26 mouse cellular contexts compared by ENCODE assay signal in the genomic region with DNA sequence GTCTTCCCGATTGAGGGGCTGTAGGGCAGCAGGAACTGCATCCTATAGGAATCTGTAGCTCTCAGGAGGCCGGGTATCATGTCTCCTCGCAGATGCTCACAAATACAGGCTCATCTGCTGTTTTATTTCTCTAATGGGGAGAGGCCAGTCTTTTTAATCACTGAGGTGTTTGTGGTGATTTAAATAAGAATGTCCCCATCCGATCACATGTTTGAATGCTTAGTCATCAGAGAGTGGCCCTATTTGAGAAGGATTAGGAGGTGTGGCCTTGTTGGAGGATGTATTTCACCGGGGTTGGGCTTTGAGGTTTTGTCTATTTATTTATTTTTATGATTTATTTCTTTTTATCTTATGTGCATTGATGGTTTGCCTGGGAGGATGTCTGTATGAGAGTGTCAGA. TPM values are rescaled to one million over a fixed set of nuclear protein-coding genes. Genes with fewer than 3 reads are reported as not detected.
DNase-seq lines count a peak whose midpoint lies in the region; ATAC-seq and TF ChIP-seq lines count a peak whose summit lies in the region.
"Had no signal": no experiment of that assay in that cellular context is flagged by ENCODE, and none has a peak within 500 bp of the region (broad histone marks: within the 10 kb centered on the region; RNA-seq: fewer than 3 reads in every experiment).

No protein-coding gene starts in this region.

- no peaks in the 10 kb centered on the region for H3K4me1 ChIP-seq in midbrain, embryonic 11.5 days (ENCODE audit: control insufficient read depth, insufficient read depth, low read length)
- no peaks in the 10 kb centered on the region for H3K4me1 ChIP-seq in midbrain, postnatal 0 days (ENCODE audit: insufficient read depth, low read length)
- H3K4me1 ChIP-seq: embryonic facial prominence, embryonic 15.5 days; forebrain, embryonic 10.5 days; forebrain, embryonic 12.5 days had no signal

- no peaks in the 10 kb centered on the region for H3K36me3 ChIP-seq in midbrain, embryonic 11.5 days (ENCODE audit: control insufficient read depth, insufficient read depth, low read length)
- no peaks in the 10 kb centered on the region for H3K36me3 ChIP-seq in midbrain, postnatal 0 days (ENCODE audit: insufficient read depth, low read length)
- H3K36me3 ChIP-seq: embryonic facial prominence, embryonic 13.5 days; embryonic facial prominence, embryonic 15.5 days; forebrain, embryonic 10.5 days; forebrain, embryonic 12.5 days had no signal

- ATAC-seq in midbrain, embryonic 11.5 days (ENCODE audit: low FRiP score): no peak
- no peak for ATAC-seq in midbrain, postnatal 0 days (ENCODE audit: low FRiP score)
- ATAC-seq: activated CD4-positive, CD25-positive, alpha-beta regulatory T cell, adult 4 months; CD4-positive, CD25-positive, alpha-beta regulatory T cell, adult 4 months; forebrain, embryonic 14.5 days; forebrain, embryonic 16.5 days; Patski had no signal

- no peak overlapping the region for H3K9ac ChIP-seq in midbrain, embryonic 11.5 days (ENCODE audit: low read length)
- no peak overlapping the region for H3K9ac ChIP-seq in midbrain, postnatal 0 days (replicated peaks; ENCODE audit: low read length, poor library complexity, severe bottlenecking)
- H3K9ac ChIP-seq: embryonic facial prominence, embryonic 13.5 days; embryonic facial prominence, embryonic 15.5 days; forebrain, embryonic 12.5 days had no signal

- no peak overlapping the region for H3K4me2 ChIP-seq in midbrain, embryonic 11.5 days
- H3K4me2 ChIP-seq in midbrain, postnatal 0 days (ENCODE audit: low read depth, low read length, poor library complexity, severe bottlenecking): no peak overlapping the region
- H3K4me2 ChIP-seq: embryonic facial prominence, embryonic 13.5 days; embryonic facial prominence, embryonic 15.5 days; forebrain, embryonic 12.5 days had no signal

- TF ChIP-seq CTCF in midbrain, postnatal 0 days (IDR thresholded peaks at IDR 0.05): no peak

- H3K27me3 ChIP-seq in midbrain, embryonic 11.5 days (ENCODE audit: control insufficient read depth, insufficient read depth, low read length): no peaks in the 10 kb centered on the region
- H3K27me3 ChIP-seq in midbrain, postnatal 0 days (ENCODE audit: insufficient read depth, low read length): no peaks in the 10 kb centered on the region
- H3K27me3 ChIP-seq: CH12.LX; embryonic facial prominence, embryonic 13.5 days; embryonic facial prominence, embryonic 15.5 days; forebrain, embryonic 12.5 days; Patski had no signal

- no peak overlapping the region for H3K4me3 ChIP-seq in midbrain, embryonic 11.5 days (ENCODE audit: low read depth, low read length)
- H3K4me3 ChIP-seq in midbrain, postnatal 0 days (ENCODE audit: low read depth, low read length): no peak overlapping the region
- H3K4me3 ChIP-seq: embryonic facial prominence, embryonic 13.5 days; embryonic facial prominence, embryonic 15.5 days; erythroblast, embryonic 14.5 days; forebrain, embryonic 10.5 days; forebrain, embryonic 12.5 days had no signal

- WGBS in midbrain, embryonic 11.5 days: 89% methylated on average over 5 of the region's 5 CpGs
- 91% methylated on average over 5 of the region's 5 CpGs for WGBS in midbrain, postnatal 0 days

- H3K27ac ChIP-seq in midbrain, embryonic 11.5 days (ENCODE audit: low read depth, low read length): no peak overlapping the region
- no peak overlapping the region for H3K27ac ChIP-seq in midbrain, postnatal 0 days (ENCODE audit: low read depth, low read length)
- H3K27ac ChIP-seq: embryonic facial prominence, embryonic 13.5 days; embryonic facial prominence, embryonic 15.5 days; forebrain, embryonic 10.5 days; forebrain, embryonic 12.5 days had no signal

- DNase-seq in midbrain, embryonic 11.5 days (ENCODE audit: low spot score, missing footprints): peak; percentile 14
- no peak for DNase-seq in midbrain, postnatal 0 days (ENCODE audit: low spot score)
- peak; percentile 69 for DNase-seq in R1 (ENCODE audit: low read depth, low spot score)
- DNase-seq in ovary, postnatal 14 days (ENCODE audit: low spot score): no peak
- DNase-seq in embryo, embryonic 9.5 days (ENCODE audit: extremely low spot score): no peak
- DNase-seq: adrenal gland, adult 8-10 months; adrenal gland, postnatal 14 days; adrenal gland, postnatal 36 days; B cell, adult 2 months; cerebellum, adult 11-12 months; cerebellum, adult 2 months; cerebellum, adult 9-10 months; cerebellum, postnatal 10 days; cerebellum, postnatal 25 days had no signal

- H3K9me3 ChIP-seq in midbrain, embryonic 11.5 days (ENCODE audit: control insufficient read depth, low read length): no peaks in the 10 kb centered on the region
- no peaks in the 10 kb centered on the region for H3K9me3 ChIP-seq in midbrain, postnatal 0 days (ENCODE audit: low read length)
- H3K9me3 ChIP-seq: embryonic facial prominence, embryonic 13.5 days; embryonic facial prominence, embryonic 15.5 days; forebrain, embryonic 10.5 days; forebrain, embryonic 12.5 days had no signal

RNA-seq across cellular contexts. Expression of gene Fam81a, which starts 11.6 kb away (rescaled TPM):
- 4.7 TPM in 2 replicates for polyA plus RNA-seq in midbrain, embryonic 11.5 days (2014; fragmentation: Nextera tagmentation; extraction: Ambion mirVana)
- total RNA-seq in midbrain, postnatal 0 days (2014; rRNA removed): 8.5 and 10.7 TPM in 2 replicates
- 9.8 and 11.8 TPM in 2 replicates for polyA plus RNA-seq in midbrain, postnatal 0 days (2015; fragmentation: Nextera tagmentation; extraction: Ambion mirVana)
- total RNA-seq: MEL had no signal
- polyA plus RNA-seq: erythroblast, embryonic 14.5 days had no signal

Comparison
In these comparisons a context has a peak if more than half of its experiments do, and no peak if none do; other contexts are left out.
1. DNase-seq: peak in midbrain, embryonic 11.5 days (single experiment) and R1 (single experiment); none in midbrain, postnatal 0 days (single experiment), ovary, postnatal 14 days (single experiment) and embryo, embryonic 9.5 days (single experiment).